Mouse (Mus musculus) c-Kit-positive CD71-negative TER-119-negative erythroid progenitor cells, embryonic 14.5 days (primary cell): ENCODE results near the gene Trh.
A peak's percentile ranks its signal among the peaks of the same experiment; 100 is the strongest.

Experiments
- DNase-seq: peaks from one replicate; pipeline ENCODE4 v3.0.0-alpha.2; 2013; ENCODE audit warnings: low read depth

The Trh gene

DNA sequence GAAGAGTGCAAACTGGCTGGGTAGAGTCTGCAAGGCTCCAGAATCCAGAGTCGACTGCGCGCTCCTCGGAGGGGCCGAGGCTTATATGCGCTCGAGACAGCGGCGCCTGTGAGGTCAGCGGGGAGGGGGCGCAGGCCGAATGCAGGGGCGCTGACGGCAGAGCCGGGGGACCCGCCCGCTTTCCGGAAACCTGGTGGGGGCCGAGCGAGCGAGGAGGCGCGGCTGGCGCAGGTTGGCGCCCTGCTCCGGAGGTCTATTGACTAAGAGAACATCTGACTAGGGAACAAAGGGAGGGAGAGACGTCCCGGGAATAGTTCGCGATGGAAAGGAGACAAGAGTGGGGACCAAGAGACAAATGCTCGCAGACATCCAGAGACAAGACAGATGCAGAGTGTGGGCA, at the start of gene Trh:
Trh (minus strand) TSS at position 60 of the 400 bp plus-strand sequence.
- no peak for DNase-seq

DNA sequence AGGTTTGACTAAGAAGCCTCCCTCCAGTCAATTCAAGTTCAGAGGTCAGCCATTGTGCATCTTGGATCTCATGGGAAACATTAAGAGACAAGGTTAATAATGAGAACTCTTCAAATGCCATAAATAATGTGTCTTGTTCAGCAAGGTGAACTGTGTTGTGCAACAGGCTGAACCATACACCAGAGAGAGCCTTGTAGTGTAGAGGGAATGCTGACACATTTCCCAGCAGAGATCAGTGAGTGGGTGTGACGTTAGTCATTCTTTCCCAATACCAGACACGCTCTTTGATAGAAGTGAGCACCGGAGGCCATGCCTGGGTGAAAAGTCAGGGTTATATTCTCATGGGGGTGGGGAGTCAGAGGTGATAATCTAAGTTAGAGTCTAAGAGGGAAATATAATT, 46.4 kb upstream of the Trh start:
- DNase-seq: no peak

DNA sequence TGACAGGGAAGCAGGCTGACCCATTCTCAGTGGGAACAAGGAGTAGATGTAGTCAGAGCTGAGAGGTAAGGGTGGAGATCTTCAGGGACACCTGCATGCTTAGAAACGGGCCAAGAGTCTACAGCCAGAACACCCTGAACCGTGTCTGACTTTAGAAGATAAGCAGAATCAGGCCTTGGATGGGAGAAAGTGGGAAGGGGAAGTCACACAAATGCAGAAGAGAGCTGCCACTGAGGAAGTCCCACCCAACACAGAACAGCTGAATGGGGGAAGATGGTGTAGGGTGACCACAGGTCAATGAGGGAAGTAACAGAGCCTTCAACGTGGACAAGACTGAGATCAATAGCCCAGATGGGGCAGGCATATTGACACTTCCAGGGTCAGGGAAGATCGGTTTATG, 42.4 kb upstream of the Trh start:
- DNase-seq: no peak

DNA sequence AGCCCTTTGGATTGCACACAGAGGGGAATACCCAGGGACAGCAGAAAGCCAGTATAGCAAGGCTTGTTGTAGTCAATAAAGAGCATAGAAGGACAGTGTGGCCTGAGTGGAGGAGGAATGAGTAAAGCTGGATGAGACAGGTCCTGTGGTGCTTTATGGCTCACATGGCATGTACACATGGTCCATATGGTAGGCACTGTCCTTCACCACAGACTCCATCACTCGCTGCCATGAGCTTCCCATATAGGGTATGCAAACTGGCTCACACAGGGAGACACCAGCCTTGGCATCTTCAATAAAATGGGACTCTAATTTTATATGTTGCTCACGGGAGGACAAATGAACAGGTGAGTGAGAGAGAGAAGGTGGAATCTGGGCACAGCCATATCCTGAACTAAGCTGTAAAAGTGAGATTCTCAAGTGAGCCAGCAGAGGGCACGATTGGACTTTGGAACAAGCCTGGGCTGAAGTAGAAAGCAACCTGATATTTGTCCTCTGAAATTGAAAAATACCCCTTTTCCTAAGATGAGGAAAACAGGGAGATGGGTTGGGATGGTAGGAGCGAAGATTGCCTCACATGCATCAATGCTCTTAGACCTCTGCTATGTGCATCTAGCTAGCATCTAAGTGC, 41.9 kb upstream of the Trh start:
- no peak for DNase-seq

DNA sequence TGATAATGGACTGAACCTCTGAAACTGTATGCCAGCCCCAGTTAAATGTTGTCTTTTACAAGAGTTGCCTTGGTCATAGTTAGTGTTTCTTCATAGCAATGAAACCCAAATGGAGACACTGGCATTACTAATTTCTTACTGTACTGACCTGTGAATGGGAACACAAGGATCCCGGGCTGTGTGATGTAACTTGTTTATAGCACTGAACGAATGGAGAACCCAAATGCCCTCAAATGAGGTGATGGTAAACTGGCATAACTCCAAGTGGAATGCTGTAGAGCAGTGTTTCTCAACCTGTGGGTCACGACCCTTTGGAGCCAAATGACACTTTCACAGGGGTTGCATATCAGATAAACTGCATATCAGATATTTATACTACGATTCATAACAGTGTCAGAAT, 41.1 kb upstream of the Trh start:
- DNase-seq: no peak

DNA sequence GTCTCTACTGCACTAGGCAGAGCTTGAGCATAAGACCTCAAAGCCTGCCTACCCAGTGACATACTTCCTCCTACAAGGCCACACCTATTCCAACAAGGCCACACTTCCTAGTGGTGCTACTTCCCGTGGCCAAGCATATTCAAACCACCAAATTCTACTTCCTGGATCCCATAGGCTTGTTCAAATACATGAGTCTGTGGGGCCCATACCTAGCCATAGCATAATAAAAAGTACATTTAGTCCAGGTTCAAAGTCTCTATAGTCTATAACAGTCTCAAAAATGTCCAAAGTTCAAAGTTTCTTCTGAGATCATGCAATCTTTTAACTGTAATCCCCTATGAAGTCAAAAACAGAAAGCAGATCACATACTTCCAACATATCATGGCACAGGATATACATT, 32.7 kb upstream of the Trh start:
- DNase-seq: no peak

DNA sequence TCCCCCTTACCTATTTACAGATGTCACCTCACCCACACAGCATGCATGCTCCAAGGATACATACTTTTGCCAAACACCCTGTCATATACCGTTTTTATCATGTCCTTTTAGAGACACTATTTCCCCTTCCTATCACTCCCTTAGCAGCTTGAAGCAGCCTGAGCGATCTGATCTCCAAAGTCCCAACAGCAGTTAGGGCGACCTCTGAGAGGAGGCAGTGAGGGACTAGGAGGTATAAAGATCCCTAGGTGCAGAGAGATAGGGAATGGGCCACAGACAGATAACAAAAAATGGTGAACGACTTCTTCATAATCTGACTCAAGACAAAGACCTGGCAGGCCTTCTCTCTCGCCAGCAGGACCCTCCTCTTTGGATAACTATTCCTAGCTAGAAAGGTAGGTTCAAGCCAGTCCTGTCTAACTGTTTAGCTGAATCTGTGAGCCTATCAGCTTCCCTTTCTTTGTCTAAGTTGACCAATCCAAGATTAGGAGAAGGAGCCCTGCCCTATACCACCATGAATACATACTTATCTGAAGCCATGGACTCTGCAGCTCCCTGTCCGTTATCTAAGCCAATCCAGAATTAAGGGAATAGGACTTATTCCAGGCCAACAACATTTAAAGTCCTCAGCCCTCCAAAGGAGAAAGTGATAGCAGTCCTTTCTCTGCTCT, 29.3 kb upstream of the Trh start:
- no peak for DNase-seq

DNA sequence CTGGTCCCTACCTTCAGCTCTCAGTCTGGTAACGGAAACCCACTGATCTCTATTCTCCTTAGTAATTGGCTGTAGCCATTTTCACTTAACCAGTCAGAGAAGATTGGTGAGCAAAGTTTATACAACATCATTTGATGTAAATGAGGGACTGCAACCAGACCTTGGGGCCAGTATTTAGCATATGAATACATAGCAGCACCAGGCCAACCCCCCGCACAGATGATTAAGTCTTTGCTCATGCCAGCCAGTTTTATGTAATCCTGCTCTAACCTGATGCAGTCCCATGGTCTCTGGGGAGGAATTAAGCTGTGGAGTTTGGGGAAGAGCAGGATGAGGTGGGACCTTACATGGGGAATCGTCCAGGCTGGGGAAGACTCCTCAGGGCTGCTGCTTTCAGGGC, 28.2 kb upstream of the Trh start:
- no peak for DNase-seq

DNA sequence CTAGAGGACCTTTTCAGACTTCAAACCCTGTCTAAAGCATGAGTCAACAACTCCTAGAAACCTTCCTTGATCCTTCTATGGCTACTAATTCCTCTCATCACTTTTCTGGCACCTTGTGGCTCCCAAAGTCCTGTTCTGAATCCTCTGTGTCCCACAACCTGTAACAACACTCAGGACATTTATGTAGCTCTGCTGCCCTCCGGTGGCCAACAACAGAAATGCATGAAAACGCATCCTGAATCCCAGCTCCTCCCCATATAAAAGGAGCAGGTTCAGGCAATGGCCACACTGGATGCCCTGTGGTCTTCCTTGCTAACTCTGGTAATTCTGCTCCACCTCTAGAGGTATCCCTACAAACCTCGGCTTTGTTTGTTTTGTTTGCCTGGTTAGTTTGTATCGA, 24.6 kb upstream of the Trh start:
- peak; percentile 57 for DNase-seq

DNA sequence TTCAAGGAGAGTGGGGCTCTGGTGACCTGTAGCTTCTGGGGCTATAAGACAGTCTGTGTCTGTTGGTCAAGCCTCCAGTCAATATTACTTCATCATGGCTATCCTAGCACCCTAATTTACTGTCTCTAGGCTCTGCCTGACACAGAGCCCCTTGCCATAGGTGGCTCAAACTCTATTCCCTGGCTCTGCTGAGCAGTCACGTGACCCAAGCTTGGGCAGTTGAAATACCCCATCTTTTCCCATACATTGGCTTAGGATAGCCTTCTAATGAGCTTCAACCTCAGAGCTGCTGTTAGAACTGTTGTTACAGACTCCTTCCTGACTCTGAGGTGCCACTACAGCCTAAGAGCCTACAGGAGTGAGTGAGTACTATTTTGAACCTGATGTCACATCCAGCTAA, 23.6 kb upstream of the Trh start:
- no peak for DNase-seq

DNA sequence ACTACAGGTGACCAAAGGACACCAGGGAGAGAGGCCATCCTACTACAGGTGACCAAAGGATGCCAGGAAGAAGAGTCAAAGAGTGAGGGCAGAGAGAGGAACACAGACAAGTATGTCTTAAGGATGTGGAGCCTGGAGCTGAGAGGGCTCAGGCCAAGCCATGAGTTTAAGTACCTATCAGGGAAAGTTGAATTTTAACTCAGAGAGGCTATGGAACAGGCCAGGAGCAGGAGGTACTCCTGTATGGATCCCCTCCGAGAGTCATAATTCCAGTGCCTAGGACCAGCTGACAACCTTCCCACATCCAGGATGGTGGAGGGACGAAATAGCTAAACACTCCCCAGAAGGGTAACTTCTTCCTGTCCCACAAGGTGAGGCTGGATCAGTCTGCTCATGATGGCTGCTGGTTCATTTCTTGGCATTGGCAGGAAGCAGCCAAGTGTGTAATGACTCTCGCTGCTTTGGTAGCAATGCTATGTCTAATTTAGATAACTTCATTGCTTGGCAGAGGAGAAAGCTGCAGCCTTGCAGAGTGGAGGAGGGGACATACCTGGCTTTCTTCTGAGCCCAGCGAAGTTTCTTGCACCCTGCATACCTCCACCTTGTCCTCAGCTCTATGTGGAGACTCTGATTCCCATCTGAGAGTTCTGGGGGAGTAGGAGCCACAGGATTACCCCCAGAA, 16.9 kb upstream of the Trh start:
- DNase-seq: no peak

DNA sequence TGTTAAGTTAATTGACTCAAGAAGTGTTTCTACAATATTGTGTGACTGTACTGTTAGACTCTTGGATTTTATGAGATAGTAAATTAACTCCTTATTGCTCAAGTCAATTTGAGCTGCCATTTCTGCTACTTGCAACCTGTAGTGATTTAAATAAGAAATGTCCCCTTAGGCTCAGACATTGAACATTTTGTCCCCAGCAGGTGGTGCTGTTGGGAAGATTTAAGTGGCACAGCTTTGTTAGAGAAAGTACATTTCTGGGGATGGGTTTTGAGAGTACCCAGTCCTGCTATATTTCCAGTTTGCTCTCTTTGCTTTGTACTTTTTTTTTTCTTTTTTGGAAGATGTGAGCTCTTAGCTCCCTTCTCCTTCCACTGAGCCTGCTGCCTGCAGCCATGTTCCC, 10.9 kb upstream of the Trh start:
- no peak for DNase-seq

DNA sequence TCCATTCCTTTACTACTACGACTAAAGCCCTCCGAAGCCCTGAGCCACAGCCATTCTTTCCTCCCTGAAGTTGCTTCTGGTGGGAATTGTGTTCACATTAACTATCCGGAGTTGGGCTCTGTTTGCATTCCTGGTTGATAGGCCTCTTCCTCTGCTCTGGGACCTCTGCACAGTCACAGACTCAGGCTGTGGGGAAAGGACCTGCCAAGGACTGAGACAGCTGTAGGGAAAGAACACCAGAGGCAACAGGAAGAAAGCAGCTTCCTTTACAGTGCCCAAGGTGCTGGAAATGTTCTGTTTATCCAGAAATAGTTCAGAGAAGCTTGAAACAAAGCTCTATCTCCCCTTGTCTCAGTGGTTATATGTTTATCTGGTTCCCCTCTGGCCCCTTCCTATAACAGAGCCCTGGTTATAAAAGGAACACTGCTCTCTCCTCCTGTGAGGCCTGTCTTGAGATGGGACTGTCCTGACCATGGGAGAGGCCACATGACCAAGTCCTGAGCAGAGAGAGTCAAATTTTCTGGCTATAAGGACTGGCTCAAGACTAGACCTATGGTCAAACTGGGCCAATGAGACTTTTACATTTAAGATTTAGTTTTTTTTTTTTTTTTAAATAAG, 8.9 kb upstream of the Trh start:
- no peak for DNase-seq

DNA sequence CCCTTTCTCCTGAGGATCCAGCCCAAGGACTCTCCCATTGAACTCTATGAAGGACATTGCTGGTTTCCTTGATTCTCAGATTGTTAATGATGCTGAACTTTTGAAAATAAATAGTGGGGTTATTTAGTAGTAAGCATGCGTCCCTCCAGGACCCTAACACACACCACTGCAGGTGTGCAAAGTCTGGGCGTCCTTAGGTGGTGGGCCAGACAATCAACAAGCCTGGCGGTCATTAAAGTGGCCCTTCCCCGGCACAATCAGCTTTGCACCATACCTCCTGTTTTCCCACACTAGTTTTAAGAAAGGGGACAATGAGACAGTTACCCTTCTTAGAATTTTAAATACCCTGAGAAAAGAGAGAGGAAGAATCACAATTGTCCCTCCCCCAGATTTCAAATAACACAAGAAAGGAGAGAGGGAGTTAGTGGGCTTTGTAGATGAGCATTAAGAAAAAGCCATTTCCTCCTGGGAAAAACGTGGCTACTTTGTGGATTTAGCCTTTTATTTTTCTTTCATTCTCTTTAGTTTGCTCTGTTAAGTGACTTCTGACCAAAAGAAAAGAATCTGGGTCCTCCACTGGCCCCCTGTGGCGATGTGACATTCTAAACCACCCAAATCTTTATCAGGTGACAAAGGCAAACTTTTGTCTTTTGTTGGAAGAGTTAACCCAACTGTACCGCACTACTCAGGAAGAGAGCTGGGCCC, 2.9 kb upstream of the Trh start:
- no peak for DNase-seq

DNA sequence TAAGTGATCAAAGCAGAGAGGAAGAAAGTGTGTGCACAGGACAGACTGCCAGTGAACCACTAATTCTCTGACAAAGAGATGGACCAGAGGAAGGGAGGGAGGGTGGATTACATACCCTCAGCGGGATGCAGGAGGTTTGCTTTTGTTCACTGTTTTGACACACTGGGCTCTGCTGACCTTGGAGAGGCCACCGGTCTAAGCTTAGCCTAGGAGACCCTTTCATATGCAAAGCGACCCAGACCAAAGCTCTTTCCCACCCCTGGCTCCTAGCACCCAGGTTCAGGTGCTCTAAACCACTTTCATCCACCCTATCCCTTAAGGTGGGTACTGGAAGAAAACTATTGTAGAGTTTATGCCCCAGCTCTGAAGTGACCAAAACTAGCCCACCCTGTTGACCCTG, 1.9 kb upstream of the Trh start:
- DNase-seq: no peak

DNA sequence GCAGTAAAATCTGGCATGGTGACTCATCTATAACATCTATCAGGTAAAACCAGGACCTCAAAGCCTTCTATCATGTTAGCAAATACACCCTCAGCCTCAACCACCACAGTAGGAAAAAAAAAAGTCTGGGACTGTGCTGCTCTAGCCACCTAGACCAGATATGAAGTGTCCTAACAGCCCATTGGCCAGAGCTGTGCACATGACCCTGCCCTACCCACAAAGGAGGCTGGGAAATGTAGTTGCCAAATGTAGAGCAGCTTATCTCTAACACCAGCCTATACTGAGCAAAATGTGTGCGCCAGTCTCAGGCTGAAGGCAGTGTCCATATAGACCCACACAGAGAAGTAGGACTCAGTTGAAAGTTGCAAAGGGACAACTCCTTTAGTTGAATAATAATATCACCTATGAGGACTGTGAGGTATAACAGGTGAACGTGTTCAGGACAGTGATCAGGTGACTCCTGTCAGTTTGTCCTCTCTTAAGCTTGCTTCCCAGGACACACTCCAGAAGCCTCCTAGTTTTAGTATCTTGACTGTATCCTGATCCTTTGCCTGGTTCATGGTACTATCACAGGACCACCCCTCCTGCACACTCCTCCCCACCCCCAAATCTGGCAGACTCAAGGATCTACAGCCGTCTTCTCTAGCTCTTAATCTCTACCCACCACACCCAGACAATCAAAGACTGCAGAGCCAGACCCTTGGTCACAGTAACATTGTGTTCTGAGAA, 3.1 kb downstream of the Trh start:
- peak; percentile 42 for DNase-seq

DNA sequence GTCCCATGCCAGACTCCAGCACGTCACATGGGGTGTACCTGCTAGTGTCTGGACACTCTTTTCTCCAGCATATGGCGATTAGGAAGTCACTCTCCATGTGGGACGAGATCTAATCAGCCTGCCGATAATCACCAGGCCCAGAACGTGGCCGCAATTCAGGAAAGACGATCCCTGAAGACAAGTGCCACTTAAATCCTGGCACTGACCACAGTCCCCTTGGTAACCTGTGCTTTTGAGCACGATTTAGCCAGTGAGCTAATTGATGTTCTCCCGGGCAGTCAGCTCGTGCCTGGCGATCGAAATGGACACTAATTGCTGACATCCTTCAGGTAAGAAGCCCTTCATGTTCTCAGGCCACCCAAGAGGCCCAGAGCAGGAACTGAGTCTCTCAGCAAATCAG, 9.4 kb downstream of the Trh start:
- no peak for DNase-seq

DNA sequence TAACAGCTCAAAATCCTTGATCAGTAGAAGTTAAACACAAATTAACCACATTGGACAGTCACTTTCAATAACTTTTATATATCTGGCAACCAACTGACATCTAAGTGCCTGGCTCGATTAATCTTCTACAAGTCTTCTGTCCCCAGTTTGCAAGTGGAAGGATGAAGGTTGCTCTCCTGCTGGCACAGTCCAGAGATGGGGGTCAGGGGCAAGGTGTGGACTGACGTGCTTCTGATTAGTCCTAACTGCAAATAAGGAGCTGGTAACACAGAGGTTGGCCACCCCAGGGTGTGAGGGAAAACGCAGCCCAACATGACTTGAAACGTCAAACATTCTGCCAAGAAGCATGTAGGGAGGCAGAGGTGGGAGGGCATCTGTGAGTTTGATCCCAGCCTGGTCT, 12.7 kb downstream of the Trh start:
- no peak for DNase-seq

DNA sequence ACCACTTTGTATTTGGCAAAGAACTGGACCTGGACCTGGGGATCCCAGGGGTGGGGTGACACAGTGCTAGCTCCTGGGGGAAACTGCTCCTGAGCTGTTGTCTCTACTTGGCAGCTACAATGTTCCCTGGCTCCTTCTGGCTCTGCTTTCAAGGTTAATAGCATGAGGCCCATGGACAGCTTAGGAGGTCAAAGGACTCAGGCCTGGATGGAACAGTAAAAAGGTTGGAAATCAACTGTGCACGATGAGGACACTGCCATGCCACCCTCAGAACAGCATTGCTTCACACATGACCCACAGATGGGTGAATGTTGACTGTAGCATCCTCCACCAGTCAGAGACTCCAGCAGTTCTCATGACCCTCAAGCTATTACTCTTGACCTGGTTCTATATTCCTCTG, 13.1 kb downstream of the Trh start:
- no peak for DNase-seq

DNA sequence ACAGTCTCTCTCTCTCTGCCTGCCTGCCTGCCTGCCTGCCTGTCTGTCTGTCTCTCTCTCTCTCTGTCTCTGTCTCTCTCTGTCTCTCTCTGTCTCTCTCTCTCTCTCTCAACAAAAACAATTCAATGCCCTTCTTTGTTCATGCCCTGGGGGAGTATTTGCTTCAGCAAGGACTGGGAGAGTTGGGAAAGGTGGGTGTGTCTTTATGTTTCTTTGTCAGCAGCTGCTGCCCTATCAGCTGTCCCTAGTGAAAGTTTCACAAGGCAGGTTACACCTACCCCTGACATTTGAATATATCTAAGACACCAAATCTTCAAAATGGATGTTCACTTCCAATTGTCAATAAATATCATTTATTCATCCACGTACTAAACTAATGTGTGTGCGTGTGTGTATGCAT, 14.9 kb downstream of the Trh start:
- DNase-seq: no peak

DNA sequence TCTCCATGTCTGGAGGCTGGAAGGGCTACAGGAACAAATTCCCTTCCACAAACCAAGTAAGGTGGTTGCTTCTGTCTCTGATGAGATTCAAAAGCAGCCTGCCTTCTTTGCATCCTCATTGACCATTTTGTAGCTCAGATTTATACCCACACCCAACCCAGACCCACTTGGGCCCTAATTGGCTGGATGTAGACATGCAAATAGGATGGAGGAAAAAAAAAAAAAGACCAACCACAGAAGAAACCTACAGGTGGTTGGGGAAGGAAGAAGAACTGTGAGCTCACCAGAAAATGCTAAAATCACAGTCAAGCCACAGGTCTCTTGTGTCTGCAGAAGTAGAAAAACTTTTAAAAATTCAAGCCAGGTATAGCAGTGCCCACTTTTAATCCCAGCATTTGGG, 15.3 kb downstream of the Trh start:
- DNase-seq: no peak

DNA sequence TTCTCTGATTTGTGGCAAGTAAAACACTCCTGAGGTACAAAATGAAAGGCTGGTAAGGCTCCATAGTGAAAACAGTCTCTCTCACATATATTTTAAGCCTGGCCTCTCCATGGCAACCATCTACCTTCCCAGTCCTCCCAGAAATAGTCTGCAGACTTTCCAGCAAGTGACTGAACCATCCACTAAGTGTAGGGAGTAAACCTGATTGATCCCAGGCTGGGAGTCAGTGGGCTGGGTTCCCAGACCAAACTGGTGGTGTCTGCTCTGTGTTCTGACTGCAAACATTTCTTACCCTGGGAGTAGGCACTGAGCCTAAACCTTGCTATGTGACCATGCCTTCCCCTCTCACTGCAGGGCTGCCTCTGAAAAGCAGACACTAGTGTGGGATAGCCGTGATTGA, 19.5 kb downstream of the Trh start:
- DNase-seq: no peak
